Mouse (Mus musculus): ENCODE measurements around the gene Gm17018.

The Gm17018 gene

GRCm38 (mm10) chr19:45549128-45549915 lies 11.1 kb upstream of the Gm17018 start:
- DNase-seq (ENCODE audit: low spot score), result no peak

DNA sequence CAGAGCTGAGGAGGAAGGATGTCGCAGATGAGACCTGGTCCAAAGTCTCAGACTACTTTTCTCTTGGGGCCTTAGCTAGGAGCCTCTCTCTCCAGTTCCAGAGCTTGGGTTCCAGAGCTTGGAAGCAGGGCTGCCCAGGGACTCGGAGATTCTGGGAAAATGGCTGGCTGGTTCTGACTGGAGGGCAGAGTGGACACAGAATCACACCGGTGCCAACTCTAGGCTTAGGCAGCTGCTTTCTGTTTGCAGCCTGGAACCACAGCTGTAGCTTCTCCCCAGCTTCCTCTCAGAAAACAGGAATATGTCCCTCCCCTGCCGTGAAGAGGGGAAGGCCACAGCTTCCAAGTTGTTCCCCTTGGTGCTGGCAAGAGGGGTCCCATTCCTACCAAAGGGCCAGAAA lies 10.5 kb upstream of the Gm17018 start:
- DNase-seq (ENCODE audit: low spot score), result no peak

DNA sequence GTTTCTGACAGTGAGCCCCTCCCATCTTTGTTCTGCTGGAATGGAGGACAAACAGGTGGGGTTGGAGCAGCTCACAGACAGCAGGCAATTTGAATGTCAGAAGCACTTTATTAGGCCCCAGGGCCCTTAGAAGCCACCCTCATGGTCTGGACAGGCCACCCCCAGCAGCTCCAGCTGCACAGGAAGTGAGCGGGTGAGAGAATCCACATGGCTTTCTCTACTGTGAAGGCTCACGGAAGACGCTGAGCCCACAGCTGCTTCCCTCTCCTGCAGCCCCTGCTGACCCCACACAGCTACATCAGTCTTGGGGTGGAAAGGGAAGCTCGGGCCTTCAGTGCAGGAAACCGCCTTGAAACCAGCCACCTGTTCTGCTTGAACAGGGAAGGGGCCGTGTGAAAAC lies 8.2 kb upstream of the Gm17018 start:
- DNase-seq (ENCODE audit: low spot score), result no peak

GRCm38 (mm10) chr19:45554136-45554535 lies 6.3 kb upstream of the Gm17018 start:
- DNase-seq (ENCODE audit: low spot score), result no peak

GRCm38 (mm10) chr19:45565925-45566715 lies 5.7 kb downstream of the Gm17018 start:
- no peak for DNase-seq (ENCODE audit: low spot score)

- no peak for DNase-seq (ENCODE audit: low spot score)
Observed at GRCm38 (mm10) chr19:45567367-45567766, 7.0 kb downstream of the Gm17018 start.

DNA sequence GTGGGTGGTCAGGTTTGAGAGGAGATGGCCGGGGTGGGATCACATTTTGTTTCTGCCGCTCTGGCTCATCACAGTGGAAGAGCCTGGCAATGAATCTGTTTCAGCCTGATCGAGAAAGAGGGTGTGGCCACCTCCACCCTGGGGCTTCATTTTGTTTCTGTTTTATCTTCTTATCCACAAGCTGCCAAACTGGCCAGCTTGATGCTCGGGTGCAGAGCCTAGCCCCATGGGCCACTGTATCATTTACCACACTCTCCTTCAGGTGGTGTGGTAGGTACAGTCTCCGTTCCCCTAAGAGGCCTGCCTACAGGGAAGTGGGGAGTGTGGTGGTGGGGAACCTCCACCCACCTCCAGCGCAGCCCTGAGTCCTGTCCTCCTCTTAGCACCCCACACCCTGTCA lies 12.6 kb downstream of the Gm17018 start:
- no peak for DNase-seq (ENCODE audit: low spot score)

GRCm38 (mm10) chr19:45573861-45574267 lies 13.4 kb downstream of the Gm17018 start:
- peak; percentile 84 for DNase-seq (ENCODE audit: low spot score)

- no peak for DNase-seq (ENCODE audit: low spot score)
Observed at GRCm38 (mm10) chr19:45574339-45574898, 14.0 kb downstream of the Gm17018 start.

DNA sequence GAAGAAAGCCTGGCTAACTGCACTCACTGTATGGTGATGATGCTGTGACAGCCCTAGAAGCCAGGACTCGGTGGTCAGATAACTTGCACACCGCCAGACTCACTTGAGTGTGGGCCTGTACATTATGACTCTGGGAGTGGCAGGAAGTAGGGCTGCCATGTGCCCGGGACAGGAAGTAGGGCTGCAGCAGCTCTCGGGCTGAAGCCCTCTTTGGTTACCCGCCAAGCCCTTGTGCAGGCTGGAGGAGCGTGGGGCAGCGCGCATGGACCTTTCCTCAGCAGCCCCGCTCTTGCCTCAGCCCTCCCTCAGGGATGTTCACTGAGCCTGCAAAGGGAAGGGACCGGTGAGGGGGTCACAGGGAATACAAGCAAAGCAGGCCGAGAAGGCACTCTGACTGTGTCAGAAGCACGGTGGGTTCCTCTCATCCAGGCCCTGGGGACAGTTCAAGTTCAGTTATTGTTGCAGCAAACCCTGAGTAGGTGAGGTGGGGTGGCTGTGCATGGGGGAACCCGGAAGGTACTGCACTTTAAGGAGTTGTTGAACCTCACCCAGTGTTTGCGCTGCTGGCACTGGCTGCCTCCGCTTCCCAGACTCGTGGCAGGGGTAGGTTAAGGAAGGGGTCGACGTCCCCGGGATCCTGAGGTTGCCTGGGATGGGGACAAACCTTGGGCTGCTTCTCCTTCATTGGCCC lies 14.7 kb downstream of the Gm17018 start:
- no peak for DNase-seq (ENCODE audit: low spot score)

DNA sequence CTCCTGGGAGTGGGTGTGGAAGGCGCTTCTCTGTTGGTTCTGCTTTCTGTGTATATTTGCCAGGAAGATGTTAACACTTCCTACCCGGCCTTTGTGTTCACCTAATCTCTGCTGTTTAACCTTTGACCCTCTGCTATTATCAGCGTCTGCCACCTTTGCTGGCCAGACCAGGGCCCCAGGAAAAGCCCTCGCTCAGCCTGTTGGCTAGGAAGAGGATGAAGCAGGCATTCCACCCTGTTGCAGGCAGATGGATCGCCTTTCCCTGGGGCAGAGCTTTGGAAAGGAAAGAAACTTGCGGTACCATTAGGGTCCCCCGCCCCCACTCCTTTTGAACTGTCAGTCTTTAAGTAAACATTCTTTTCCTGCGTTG lies 15.2 kb downstream of the Gm17018 start:
- no peak for DNase-seq (ENCODE audit: low spot score)

DNA sequence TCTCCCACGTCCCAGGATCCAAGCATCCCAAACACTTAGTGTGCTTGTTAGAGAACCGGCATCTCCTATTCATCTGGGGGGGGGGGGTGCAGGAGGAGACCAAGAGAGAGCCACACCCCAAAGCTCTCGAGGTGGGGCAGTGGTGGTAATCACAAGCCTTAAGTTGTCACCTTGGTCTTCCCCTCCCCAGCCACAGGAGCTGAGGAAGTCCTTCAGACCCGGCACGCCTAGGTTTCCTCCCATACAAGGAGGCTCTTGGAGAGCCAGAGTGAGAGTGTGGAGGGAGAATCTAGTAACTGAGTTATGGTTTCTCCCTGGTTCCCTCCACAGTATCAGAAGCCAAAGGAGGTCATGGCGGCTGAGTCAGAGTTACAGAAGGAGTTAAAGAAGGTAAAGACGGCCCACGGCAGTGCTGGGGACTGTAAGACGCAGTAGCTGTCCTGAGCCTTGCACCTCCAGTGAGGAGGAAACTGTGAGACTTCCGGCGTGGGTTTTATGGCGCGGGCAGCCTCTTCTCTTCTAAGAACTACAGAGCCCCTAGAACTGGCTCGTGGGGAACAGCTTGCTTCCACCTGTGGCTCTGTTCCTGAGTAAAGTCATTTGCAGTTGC lies 16.8 kb downstream of the Gm17018 start:
- DNase-seq (ENCODE audit: low spot score), result no peak

GRCm38 (mm10) chr19:45578976-45579375 lies 18.6 kb downstream of the Gm17018 start:
- no peak for DNase-seq (ENCODE audit: low spot score)

DNA sequence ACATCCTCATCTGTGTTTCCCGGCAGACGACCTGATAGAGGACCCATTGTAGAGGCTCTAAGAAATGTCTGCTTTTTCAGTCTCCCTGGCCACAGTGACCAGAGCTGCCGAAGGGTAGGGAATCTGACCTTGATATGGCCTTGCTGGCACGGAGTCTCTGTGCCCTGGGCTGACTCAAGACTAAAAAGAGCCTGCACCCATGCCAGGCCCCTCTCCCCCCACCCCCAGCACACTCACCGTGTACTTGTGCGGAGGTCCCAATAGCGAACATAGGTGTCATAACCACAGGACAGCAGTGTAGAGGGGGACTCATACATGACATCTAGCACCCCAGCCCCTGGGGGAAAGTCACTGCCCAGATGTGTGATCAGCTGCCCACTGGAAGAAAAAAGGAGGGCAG lies 19.0 kb downstream of the Gm17018 start:
- DNase-seq (ENCODE audit: low spot score), result no peak

GRCm38 (mm10) chr19:45580235-45580634 lies 19.8 kb downstream of the Gm17018 start:
- no peak for DNase-seq (ENCODE audit: low spot score)

GRCm38 (mm10) chr19:45581257-45581656 lies 20.8 kb downstream of the Gm17018 start:
- peak; percentile 67 for DNase-seq (ENCODE audit: low spot score)

DNA sequence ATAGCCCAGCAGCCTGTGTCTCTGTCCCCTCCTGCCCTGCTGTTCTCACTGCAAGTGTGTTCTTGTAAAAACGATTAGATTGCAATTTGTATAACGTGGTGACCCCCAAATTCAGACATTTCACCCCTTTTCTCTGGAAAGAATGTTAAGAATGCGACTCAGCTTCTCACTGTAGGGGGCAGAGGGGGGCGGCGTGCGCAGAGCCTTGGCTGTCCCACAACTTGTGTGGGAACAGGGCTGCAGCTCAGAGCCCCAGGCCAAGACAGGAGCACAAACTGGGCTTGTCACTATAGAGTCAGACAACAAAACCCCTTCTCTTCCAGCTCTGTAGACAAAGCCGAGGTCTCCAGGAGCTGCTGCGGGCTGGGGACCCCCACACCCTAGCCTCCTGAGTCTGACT lies 21.7 kb downstream of the Gm17018 start:
- no peak for DNase-seq (ENCODE audit: low spot score)

GRCm38 (mm10) chr19:45583136-45583535 lies 22.7 kb downstream of the Gm17018 start:
- DNase-seq (ENCODE audit: low spot score), result no peak

DNA sequence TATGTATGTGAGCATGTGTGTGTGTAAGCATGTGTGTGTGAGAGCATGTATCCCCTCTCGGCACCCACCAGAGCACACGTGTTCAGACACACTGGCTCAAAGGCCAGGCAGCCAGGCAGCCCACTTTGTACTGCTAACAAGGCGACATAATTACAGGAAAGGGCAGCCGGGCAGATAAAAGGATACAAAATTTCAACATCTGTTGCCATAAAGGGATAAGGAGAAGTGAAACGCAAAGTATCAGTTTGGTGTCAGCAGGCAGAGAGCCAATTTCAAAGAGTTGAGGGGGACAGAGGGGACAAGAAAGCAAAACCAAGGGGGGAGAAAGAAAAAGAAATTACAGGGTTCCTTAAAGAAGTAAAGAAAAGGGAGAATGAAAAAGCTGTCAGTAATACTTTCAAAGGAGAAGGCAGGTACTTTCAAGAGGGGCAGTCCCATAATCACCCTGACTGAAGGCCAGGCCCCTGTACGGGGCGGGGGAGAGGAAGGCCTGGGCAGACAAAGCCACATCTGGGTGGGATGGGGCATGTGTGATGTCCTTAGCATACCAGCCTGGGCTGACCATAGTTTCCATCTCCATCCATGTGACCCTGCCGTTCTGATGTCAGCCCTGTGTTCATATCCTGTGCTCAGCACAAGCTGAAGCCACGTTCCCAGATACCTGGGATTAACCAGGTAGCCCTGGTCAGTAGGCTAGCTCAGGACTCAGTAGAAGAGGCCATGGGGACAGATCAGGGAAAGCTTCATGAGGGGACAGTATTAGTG lies 24.6 kb downstream of the Gm17018 start:
- DNase-seq (ENCODE audit: low spot score), result no peak

DNA sequence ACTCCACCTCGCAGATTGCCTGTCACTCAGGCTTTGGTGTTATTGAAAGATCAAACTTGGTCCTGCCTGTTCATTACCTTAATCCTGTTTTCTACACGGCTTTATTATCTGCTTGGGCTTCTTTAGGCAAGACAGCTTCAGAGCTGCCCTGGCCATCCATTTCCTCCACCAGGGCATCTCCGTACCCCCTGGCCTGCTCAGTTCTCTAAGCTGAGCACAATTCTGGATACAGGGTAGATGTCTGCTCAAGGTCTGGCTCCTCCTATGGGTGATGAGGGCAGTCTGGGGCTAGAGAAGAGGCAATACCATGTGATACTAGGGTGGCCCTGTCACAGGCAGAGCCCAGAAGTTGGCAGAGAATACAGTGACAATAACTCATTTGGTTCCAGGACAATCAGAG lies 26.4 kb downstream of the Gm17018 start:
- DNase-seq (ENCODE audit: low spot score), result no peak
